15 mouse cellular contexts compared by ENCODE assay signal in the genomic region with DNA sequence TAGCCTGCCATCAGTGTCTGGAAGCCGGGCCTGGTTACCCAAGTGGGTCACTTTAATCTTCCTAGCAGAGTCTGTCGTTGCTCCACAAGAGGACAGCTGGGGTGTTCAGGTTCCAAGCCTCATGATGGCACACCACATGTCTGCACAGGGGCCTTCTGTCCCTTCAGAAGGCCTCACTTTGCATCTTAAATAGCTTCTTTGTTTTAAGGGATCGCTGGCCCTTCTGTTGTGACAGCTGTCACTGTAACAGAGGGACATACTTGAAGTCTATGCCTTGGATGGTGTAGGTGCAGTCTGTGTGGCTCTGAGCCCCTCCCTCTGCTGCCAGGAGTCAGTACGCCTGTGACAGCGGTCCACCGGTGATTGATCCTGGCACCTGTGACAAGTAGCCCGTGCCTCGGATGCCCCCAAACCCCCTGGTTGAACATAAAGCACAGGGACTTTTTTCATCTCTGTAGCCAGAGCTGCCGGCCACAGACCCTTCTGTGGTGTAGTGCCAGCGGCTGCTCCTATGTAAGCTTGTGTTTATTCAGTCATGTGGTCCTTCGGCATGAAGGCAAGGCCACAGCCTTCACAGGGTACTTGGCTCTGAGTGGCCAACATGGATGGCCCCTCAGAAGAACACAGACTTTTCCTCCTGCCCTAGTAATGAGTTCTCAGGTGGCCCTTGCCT. TPM values are rescaled to one million over a fixed set of nuclear protein-coding genes. Genes with fewer than 3 reads are reported as not detected.
DNase-seq lines count a peak whose midpoint lies in the region; ATAC-seq lines count a peak whose summit lies in the region.
"Had no signal": no experiment of that assay in that cellular context is flagged by ENCODE, and none has a peak within 500 bp of the region (broad histone marks: within the 10 kb centered on the region; RNA-seq: fewer than 3 reads in every experiment).

No protein-coding gene starts in this region.

- no peak overlapping the region for H3K4me3 ChIP-seq in hindbrain, embryonic 10.5 days
- no peak overlapping the region for H3K4me3 ChIP-seq in hindbrain, embryonic 14.5 days (replicated peaks; ENCODE audit: low read length)
- no peak overlapping the region for H3K4me3 ChIP-seq in forebrain, embryonic 12.5 days (replicated peaks)
- H3K4me3 ChIP-seq in limb, embryonic 15.5 days: no peak overlapping the region
- H3K4me3 ChIP-seq: left cerebral cortex, adult 2 months had no signal

- H3K4me1 ChIP-seq in hindbrain, embryonic 10.5 days (replicated peaks): peaks cover 10% of the 10 kb centered on the region
- H3K4me1 ChIP-seq in hindbrain, embryonic 14.5 days (replicated peaks; ENCODE audit: control insufficient read depth, insufficient read depth, low read length): no peaks in the 10 kb centered on the region
- H3K4me1 ChIP-seq in forebrain, embryonic 12.5 days: peaks cover 9% of the 10 kb centered on the region
- no peaks in the 10 kb centered on the region for H3K4me1 ChIP-seq in limb, embryonic 15.5 days

- no peaks in the 10 kb centered on the region for H3K27me3 ChIP-seq in hindbrain, embryonic 10.5 days (ENCODE audit: insufficient read depth, poor library complexity, severe bottlenecking)
- H3K27me3 ChIP-seq in hindbrain, embryonic 14.5 days (ENCODE audit: control insufficient read depth, insufficient read depth, low read length): no peaks in the 10 kb centered on the region
- H3K27me3 ChIP-seq in forebrain, embryonic 12.5 days: no peaks in the 10 kb centered on the region
- no peaks in the 10 kb centered on the region for H3K27me3 ChIP-seq in limb, embryonic 15.5 days

- H3K36me3 ChIP-seq in hindbrain, embryonic 10.5 days: peaks cover 73% of the 10 kb centered on the region
- H3K36me3 ChIP-seq in hindbrain, embryonic 14.5 days (replicated peaks; ENCODE audit: control insufficient read depth, insufficient read depth): peaks cover 12% of the 10 kb centered on the region
- H3K36me3 ChIP-seq in forebrain, embryonic 12.5 days (replicated peaks): peaks cover 10% of the 10 kb centered on the region
- peaks cover 11% of the 10 kb centered on the region for H3K36me3 ChIP-seq in limb, embryonic 15.5 days

- no peak overlapping the region for H3K9ac ChIP-seq in hindbrain, embryonic 14.5 days
- H3K9ac ChIP-seq in forebrain, embryonic 12.5 days: no peak overlapping the region
- H3K9ac ChIP-seq in limb, embryonic 15.5 days: no peak overlapping the region
- H3K9ac ChIP-seq: liver, embryonic 14.5 days had no signal

- no peak for ATAC-seq in hindbrain, embryonic 14.5 days (ENCODE audit: low FRiP score)
- ATAC-seq in forebrain, embryonic 12.5 days (ENCODE audit: low FRiP score): peak; percentile 46; the same call in 1 of the 2 replicates
- ATAC-seq in limb, embryonic 15.5 days (ENCODE audit: insufficient number of reproducible peaks, low FRiP score, low TSS enrichment, low read depth): peak; percentile 53; the same call in 1 of the 2 replicates
- ATAC-seq: CD4-positive, CD25-positive, alpha-beta regulatory T cell, adult 4 months had no signal

- no peaks in the 10 kb centered on the region for H3K9me3 ChIP-seq in hindbrain, embryonic 10.5 days
- H3K9me3 ChIP-seq in hindbrain, embryonic 14.5 days (ENCODE audit: control insufficient read depth, low read length): no peaks in the 10 kb centered on the region
- no peaks in the 10 kb centered on the region for H3K9me3 ChIP-seq in forebrain, embryonic 12.5 days
- no peaks in the 10 kb centered on the region for H3K9me3 ChIP-seq in limb, embryonic 15.5 days

- no peak overlapping the region for H3K4me2 ChIP-seq in hindbrain, embryonic 14.5 days (replicated peaks)
- H3K4me2 ChIP-seq in forebrain, embryonic 12.5 days: no peak overlapping the region
- H3K4me2 ChIP-seq in limb, embryonic 15.5 days: no peak overlapping the region

- H3K27ac ChIP-seq in hindbrain, embryonic 10.5 days: 0 out of 2 replicates have a peak overlapping the region, but pooled peaks have one; percentile 16
- no peak overlapping the region for H3K27ac ChIP-seq in hindbrain, embryonic 14.5 days
- peak overlapping the region; percentile 25; the same call in 1 of the 2 replicates for H3K27ac ChIP-seq in forebrain, embryonic 12.5 days
- no peak overlapping the region for H3K27ac ChIP-seq in limb, embryonic 15.5 days
- H3K27ac ChIP-seq: left cerebral cortex, adult 2 months; liver, embryonic 14.5 days; macrophage had no signal

- WGBS in hindbrain, embryonic 10.5 days: 81% methylated on average over 11 of the region's 11 CpGs
- 58% methylated on average over 11 of the region's 11 CpGs for WGBS in hindbrain, embryonic 14.5 days
- 47% methylated on average over 11 of the region's 11 CpGs for WGBS in forebrain, embryonic 12.5 days
- 88% methylated on average over 11 of the region's 11 CpGs for WGBS in limb, embryonic 15.5 days

- no peak for DNase-seq in hindbrain, embryonic 10.5 days (ENCODE audit: low spot score)
- DNase-seq in hindbrain, embryonic 14.5 days (ENCODE audit: low spot score): no peak
- DNase-seq in brain, embryonic 18.5 days (ENCODE audit: low read depth, low spot score): peak; percentile 64
- DNase-seq in kidney, adult 18-20 months: no peak
- DNase-seq in right cerebral cortex, adult 2 months (ENCODE audit: low spot score in 2 of 2): no peak
- DNase-seq: adrenal gland, adult 8-10 months; thymus, adult 2 months had no signal

RNA-seq across cellular contexts. Expression of gene Tcp10a, which starts 32.3 kb away (rescaled TPM):
- polyA plus RNA-seq in hindbrain, embryonic 10.5 days (2016; fragmentation: Nextera tagmentation; extraction: Ambion mirVana): 0.09 TPM in 1 of 2 replicates, not detected in the other
- polyA plus RNA-seq in hindbrain, embryonic 14.5 days (2014; fragmentation: Nextera tagmentation; extraction: Ambion mirVana): not detected in 2 replicates
- not detected in 2 replicates for polyA plus RNA-seq in forebrain, embryonic 12.5 days (2016; fragmentation: Nextera tagmentation; extraction: Ambion mirVana)
- polyA plus RNA-seq in limb, embryonic 15.5 days (2015; fragmentation: Nextera tagmentation; extraction: Ambion mirVana): not detected in 2 replicates
- polyA plus RNA-seq: CD4-positive, CD25-positive, alpha-beta regulatory T cell, adult 4 months; kidney, embryonic 14.5 days; liver, embryonic 14.5 days; macrophage; small intestine, adult 2 months; thymus, adult 2 months had no signal

Comparison
In these comparisons a context has a peak if more than half of its experiments do, and no peak if none do; other contexts are left out.
1. H3K27ac ChIP-seq: peak in hindbrain, embryonic 10.5 days (single experiment) and forebrain, embryonic 12.5 days (single experiment); none in hindbrain, embryonic 14.5 days (single experiment) and limb, embryonic 15.5 days (single experiment).